Mouse (Mus musculus) thymus, adult 2 months (tissue): Measurements from ENCODE around the gene Ncf1. TPM values are rescaled to one million over a fixed set of nuclear protein-coding genes. Genes with fewer than 3 reads are reported as not detected.
A peak's percentile ranks its signal among the peaks of the same experiment; 100 is the strongest.

Experiments used
- DNase-seq: peaks from one replicate; pipeline ENCODE4 v3.0.0; 2021
- H3K27ac ChIP-seq: fragments of 200-500 bp; 2 replicates; pipeline ENCODE4 v1.5.1; 2012; ENCODE audit warnings: low read length, control low read depth; ENCODE audit not compliant: control insufficient read depth, insufficient read depth
- H3K27me3 ChIP-seq: fragments of 200-500 bp; 2 replicates; pipeline ENCODE4 v1.6.1; 2012; ENCODE audit warnings: mild to moderate bottlenecking, low read length, moderate library complexity, mixed read lengths; ENCODE audit not compliant: control insufficient read depth, insufficient read depth
- H3K36me3 ChIP-seq: fragments of 200-500 bp; 2 replicates; pipeline ENCODE4 v1.6.1; 2012; ENCODE audit warnings: mild to moderate bottlenecking, low read length, moderate library complexity; ENCODE audit not compliant: control insufficient read depth, insufficient read depth
- H3K4me1 ChIP-seq: fragments of 200-500 bp; replicated peaks from 2 replicates; pipeline ENCODE4 v1.6.1; 2012; ENCODE audit warnings: low read length; ENCODE audit not compliant: control insufficient read depth, insufficient read depth
- H3K4me3 ChIP-seq: fragments of 200-500 bp; 2 replicates; pipeline ENCODE4 v1.5.1; 2012; ENCODE audit warnings: mild to moderate bottlenecking, low read length, control low read depth, moderate library complexity; ENCODE audit not compliant: control insufficient read depth, insufficient read depth
- CTCF ChIP-seq: fragments of 200-500 bp; IDR thresholded peaks from 2 replicates; pipeline ENCODE4 v1.5.1; 2012; ENCODE audit warnings: mild to moderate bottlenecking, control low read depth, low read length, moderate library complexity, borderline replicate concordance; ENCODE audit not compliant: control insufficient read depth, poor library complexity, insufficient read depth; ENCODE audit errors: extremely low read depth
- POLR2A ChIP-seq: fragments of 200-500 bp; IDR thresholded peaks from 2 replicates; pipeline ENCODE4 v1.6.1; 2012; ENCODE audit warnings: mild to moderate bottlenecking, low read length, control low read depth, moderate library complexity; ENCODE audit not compliant: control insufficient read depth, poor library complexity, insufficient read depth; ENCODE audit errors: extremely low read depth
- WGBS: fragments of 180-500 bp; shearing (Covaris S2); methylation state at CpG from one replicate; pipeline ENCODE4 v1.1.7; 2018; 5-methylcytosine and 5-hydroxymethylcytosine counted together
- polyA plus RNA-seq: library from polyadenylated mRNA; depleted of rRNA; stranded (reverse); fragments of >200 nt; gene quantifications from 2 replicates; pipeline ENCODE4 v1.2.3, GENCODE M21; 2012

Gene Ncf1
- polyA plus RNA-seq, 1 experiment = 35.9 TPM

DNA sequence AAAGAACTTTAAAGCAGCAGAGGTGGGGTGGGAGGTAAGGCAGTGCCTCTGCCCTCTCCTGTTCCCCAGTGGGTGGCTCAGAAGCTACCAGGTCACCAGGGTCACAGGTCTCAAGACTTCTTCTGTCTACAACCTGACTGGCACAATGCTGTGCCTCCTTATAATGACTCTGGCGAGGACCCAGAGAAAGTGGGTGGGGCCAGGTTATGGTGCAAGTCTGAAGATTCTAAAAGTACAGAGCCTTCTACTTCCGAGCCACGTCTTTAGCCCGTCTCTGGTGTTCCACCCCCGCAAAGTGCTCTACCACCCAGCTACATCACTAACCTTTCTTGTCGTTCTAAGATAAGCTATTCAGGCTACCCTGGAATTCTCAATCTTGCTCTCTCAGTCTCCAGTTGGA is 2.7 kb upstream of the Ncf1 start:
- DNase-seq = peak; percentile 52
- peaks cover 76% of the 10 kb centered on the region for H3K4me1 ChIP-seq

DNA sequence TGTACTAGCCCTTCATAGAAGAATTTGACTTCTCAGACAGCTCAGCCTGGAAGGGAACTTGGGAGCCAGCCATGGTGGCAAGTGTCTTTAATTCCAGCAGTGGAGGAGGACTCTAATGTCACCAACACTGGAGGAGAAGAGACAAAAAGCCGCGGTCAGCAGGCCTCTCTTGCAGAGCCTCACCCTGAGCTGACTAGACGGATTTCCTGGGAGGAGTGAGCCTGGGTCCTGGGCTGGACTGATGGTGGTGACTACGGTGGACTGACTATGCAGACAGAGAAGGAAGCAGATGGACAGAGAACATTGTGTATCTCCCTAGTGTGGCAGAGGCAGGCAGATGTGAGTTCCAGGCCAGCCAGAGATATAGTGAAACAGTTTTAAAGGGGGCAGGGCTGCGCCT is 2.0 kb upstream of the Ncf1 start:
- Histone ChIP-seq H3K36me3 (no peaks in the 10 kb centered on the region), H3K27ac (peak overlapping the region; percentile 88; the same call in 1 of the 2 replicates), H3K4me3 (no peak overlapping the region), H3K27me3 (no peaks in the 10 kb centered on the region), H3K4me1 (peaks cover 76% of the 10 kb centered on the region)
- no peak for DNase-seq
- TF ChIP-seq POLR2A (no peak), CTCF (no peak)
- WGBS = 77% methylated on average over 5 of the region's 5 CpGs

More for the DNA sequence above, 2.7 kb upstream of the Ncf1 start:
- H3K36me3 ChIP-seq = no peaks in the 10 kb centered on the region
- no peak for TF ChIP-seq CTCF
- no peak for TF ChIP-seq POLR2A
- H3K27ac ChIP-seq = peak overlapping the region; percentile 88
- no peak overlapping the region for H3K4me3 ChIP-seq
- 22% methylated on average over 6 of the region's 6 CpGs for WGBS
- H3K27me3 ChIP-seq = no peaks in the 10 kb centered on the region

DNA sequence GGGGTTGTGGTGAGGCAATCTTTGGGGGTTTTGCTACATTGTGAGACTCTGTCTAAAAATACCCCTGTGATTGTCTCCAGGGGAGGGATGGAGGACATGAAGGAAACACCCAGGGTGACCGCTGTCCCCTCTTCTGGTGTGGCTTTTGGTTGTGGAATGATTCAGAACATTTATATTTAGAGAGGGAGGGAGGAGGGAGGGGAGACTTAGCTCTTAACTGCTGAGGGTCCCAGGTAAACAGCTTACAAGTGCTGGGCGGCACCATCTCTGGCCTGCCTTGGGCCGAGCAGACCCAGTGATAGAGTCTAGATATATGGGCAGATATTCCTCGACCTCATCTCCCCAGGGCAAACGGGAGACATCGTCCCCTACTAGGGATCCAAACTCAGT is 1.2 kb downstream of the Ncf1 start:
- Histone ChIP-seq H3K36me3 (no peaks in the 10 kb centered on the region), H3K4me1 (peaks cover 60% of the 10 kb centered on the region), H3K27ac (peak overlapping the region; percentile 19; the same call in 1 of the 2 replicates), H3K27me3 (no peaks in the 10 kb centered on the region), H3K4me3 (no peak overlapping the region)
- 67% methylated on average over 6 of the region's 6 CpGs for WGBS
- TF ChIP-seq POLR2A (no peak), CTCF (no peak)
- DNase-seq = no peak

DNA sequence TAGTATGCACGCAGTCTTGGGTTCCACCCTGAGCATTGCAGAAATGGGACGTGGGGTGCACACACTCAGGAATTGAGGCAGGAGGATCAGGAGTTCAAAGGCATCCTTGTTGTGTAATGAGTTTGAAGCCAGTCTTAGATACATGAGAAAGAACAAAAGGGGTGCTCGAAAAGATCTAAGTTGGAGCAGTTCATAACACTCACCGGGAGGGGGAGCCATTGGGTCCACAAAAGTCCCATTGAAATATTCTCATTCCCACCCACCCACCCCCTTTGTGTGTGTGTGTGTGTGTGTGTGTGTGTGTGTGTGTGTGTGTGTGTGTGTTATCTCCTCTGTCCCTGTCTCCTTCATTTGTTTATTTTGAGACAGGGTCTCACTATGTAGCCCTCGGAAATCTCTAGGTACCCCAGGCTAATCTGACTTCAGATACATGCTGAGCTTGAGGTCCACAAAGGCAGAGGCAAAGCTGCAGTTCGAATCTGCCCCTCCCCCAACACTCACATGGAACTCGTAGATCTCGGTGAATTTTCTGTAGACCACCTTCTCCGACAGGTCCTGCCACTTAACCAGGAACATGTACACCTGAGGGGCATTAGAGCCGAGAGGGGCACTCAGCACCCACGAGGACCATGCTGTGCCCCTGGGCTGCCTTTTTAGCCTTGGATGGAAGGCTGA is 1.7 kb downstream of the Ncf1 start:
- H3K36me3 ChIP-seq = no peaks in the 10 kb centered on the region
- DNase-seq = peak; percentile 62
- WGBS = 28% methylated on average over 11 of the region's 11 CpGs
- no peaks in the 10 kb centered on the region for H3K27me3 ChIP-seq
- TF ChIP-seq CTCF = no peak
- TF ChIP-seq POLR2A = no peak
- peak overlapping the region; percentile 19; the same call in 1 of the 2 replicates for H3K27ac ChIP-seq
- peaks cover 56% of the 10 kb centered on the region for H3K4me1 ChIP-seq
- H3K4me3 ChIP-seq = no peak overlapping the region

DNA sequence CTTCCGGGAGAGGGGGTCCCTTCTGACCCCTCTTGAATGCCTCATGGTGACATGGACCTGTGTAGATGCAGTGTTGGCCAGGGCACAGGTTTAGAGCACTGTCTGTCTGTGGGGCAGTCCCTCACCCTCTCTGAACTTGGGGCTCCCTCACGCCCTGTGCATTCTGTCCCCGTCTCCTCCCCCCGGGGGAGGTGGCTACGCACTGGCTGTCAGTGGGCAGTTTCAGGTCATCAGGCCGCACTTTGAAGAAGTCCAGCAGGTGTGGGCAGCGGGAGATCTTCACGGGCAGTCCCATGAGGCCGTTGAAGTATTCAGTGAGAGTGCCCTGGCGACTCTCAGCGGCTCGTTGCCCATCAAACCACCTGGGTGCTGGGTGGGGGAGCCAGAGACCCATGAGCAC is 2.5 kb downstream of the Ncf1 start:
- WGBS = 81% methylated on average over 12 of the region's 12 CpGs
- TF ChIP-seq CTCF (no peak), POLR2A (no peak)
- no peak overlapping the region; the same call in 1 of the 2 replicates for H3K27ac ChIP-seq
- no peaks in the 10 kb centered on the region for H3K36me3 ChIP-seq
- peaks cover 53% of the 10 kb centered on the region for H3K4me1 ChIP-seq
- H3K4me3 ChIP-seq = no peak overlapping the region
- no peaks in the 10 kb centered on the region for H3K27me3 ChIP-seq
- DNase-seq = no peak

DNA sequence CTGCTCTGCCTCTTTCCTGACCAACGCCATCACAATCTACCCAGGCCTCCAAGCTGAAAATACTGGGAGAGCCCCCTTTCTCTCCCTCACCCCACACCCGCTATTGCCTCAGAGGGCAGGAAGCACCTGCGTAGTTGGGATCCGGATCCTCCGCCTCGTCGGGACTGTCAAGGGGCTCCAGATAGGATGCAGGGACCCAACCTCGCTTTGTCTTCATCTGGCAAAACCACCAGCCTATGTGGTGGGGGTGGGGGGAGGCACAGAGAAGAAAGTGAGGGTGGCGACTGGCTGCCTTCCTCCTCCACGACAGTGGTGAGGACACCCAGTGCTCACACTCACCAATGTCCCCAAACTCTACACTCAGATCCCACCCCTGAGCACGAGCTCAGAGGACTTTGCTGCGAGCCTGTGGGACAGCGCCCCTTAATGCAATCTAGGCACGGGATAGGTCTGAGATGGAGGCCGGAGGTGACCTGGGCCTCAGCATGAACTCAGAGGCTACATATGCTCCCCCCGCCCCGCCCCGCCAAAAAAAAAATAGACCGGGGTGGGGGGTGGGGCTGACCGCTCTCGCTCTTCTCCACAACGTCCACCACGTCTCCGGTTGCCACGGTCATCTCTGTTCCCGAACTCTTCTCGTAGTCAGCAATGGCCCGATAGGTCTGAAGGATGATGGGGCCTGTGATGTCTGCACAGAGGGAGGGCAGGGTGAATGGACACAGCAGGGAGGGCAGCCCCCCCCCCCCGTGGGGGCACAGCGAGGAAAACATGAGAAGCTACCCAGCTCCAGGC is 4.1 kb downstream of the Ncf1 start:
- no peak for DNase-seq
- H3K27me3 ChIP-seq = no peaks in the 10 kb centered on the region
- no peak overlapping the region for H3K4me3 ChIP-seq
- H3K4me1 ChIP-seq = peaks cover 54% of the 10 kb centered on the region
- no peak overlapping the region for H3K27ac ChIP-seq
- H3K36me3 ChIP-seq = no peaks in the 10 kb centered on the region
- TF ChIP-seq CTCF (no peak), POLR2A (no peak)
- WGBS = 46% methylated on average over 30 of the region's 30 CpGs
